Mouse (Mus musculus): ENCODE measurements at regions not wholly inside any gene's neighbourhood (a gene's known extent, or its start where the extent isn't known, plus 50 kb on each side); places are given as distances from the start of the nearest gene placed in this dataset.
A peak's percentile ranks its signal among the peaks of the same experiment; 100 is the strongest.

DNA sequence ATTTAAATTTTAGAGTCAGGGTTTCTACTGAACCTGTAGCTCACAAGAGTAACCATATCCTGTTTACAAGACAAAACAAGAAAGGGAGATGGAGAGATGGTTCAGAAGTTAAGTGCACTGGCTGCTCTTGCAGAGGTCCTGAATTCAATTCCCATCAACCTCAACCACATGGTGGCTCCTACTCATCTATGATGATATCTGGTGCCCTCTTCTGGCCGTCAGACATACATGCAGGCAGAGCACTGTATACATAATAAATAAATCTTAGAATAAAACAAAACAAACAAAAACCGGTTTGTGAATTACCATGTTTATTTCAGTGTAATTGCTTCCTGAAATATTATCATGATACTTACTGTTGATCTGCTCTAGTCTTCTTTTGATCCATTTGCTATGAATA, 845.4 kb downstream of the Pcdh18 start:
- DNase-seq (ENCODE audit: low read depth, low spot score) = peak; percentile 43

DNA sequence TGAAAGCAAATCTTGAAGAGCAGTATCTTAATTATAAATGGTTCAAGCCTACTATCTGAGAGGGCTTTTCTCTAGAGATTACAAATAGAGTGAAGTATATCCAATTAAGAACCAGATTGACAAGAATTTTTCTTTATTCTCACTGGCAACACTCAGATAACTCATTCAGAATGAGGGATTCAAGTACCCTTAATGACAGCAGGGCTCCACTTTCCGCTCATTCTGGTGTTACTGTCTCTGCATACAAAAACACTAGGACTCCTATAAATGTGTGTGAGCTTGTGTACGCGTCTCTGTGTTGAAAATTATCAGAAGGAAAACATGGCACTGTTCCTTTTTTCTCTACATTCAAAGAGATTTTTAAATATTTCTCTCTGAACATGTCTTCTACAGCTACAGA, 866.7 kb downstream of the Pcdh18 start:
- DNase-seq (ENCODE audit: low read depth, low spot score) = no peak

DNA sequence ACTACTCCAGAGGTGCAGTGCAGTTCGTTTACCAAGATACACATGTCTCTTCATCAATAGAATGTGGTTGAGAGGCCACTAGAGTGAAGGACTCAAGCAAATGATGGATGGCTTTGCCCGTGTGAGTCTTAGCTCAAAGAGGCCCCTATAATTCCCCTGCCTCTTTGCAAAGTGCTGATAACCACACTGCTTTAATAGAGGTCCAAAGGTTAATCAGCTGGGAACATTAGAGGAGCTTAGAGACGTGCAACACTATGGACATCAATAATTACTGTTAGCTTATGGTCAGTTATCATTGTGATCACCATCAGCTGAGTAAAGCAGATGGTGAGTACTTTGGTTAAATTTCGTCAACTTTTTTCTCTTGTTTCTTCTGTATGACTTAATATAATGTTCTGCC, 869.2 kb downstream of the Pcdh18 start:
- no peak for DNase-seq (ENCODE audit: low read depth, low spot score)

DNA sequence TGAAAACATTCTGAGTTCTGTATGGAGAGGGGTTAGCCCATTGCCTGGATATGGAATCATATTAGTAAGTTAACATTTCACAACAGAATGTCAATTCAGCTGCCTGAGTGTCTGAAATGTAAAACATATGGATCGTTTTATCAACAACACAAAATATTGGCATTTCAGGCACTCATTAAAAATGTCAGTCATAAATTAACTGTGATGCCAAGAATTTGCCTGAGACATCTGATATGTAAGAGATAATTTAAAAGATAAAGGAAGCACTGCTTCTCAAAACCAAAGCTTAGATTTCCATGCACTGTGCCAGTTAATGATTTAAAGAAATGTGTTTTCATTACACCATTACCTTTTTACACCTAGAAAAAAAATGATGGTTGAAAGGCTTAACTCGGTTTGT, 887.6 kb downstream of the Pcdh18 start:
- DNase-seq (ENCODE audit: low read depth, low spot score) = no peak

DNA sequence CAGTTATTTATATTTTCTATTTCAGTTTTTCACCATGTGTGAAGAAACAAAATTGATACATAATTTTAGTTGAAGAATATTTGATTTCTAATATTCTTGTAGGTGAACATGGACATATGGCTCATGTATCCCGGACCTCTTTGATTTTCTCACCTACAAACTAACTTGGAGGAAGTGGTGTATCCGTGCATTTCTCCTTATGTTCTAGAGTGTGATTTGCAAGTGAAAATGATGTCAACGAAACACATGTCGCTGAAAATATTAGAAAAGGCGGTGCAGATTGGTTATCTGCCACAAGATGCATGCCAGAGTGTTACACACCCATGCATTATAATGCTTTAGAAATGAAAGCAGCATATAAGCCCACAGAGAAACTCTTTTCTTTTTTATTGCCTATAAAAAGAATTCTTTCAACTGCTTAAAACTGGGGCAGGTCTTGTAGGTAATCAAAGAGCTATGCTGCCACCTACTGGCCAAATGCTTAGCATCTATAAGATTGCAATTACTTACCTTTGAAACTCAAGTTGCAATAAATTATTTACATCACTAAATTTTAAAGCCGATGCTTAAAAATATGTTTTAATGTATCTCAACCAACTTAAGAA, 911.0 kb downstream of the Pcdh18 start:
- peak; percentile 73 for DNase-seq (ENCODE audit: low read depth, low spot score)

DNA sequence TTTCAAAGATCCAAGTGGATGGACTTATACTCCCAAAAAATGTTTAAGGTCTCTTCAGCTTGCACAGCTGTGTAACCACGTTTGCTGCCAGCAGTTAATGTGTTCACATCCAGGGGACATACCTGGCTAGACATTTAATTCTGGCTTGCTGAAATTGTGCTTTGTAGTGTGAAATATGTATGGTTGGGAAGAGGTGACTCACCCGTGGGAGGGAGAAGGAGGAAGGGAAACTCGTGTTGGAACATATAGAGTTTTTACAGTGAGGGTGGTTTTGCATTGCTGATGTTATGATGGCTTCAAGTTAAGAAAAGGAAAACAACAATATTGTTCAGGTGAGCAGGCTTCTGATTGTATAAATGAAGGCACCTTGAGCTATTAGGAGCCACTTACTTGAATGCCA, 916.4 kb downstream of the Pcdh18 start:
- DNase-seq (ENCODE audit: low read depth, low spot score) = no peak

DNA sequence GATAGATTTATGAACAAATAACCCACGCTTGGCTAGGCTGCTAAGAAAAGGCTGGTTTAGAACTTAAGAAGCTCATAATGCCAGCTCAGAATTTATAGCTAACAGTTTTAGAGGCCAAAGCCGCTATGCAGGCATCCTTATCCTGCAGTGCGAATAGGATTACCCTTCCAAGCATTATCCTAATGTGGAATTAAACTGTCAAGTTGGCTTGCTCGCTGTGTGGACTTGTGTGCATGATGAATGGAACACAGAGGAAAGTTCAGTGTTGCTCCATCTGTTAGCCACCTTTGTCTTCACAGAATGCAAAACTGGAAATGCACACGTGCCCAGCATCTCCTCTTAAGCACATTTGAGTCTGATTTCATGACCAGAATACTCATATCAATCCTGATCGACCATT, 933.8 kb downstream of the Pcdh18 start:
- DNase-seq (ENCODE audit: low read depth, low spot score) = no peak

DNA sequence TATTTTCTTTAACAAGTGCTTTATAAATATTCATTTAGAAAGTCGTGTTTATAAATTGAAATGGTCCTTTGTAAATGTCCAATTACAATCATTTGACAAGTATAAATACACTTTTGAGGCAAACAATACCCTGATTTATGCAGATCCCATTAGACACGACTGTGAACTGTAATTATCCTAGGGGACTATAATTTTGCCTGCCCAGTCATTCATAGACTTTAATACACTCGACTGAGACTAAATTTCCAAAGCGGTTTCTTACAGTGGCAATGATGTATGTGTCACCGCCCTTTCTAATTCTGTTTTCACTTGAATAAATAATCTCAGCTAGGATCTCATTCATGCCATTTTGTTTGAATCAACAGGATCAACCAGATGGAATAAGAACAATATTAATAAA, 952.7 kb downstream of the Pcdh18 start:
- DNase-seq (ENCODE audit: low read depth, low spot score) = no peak

DNA sequence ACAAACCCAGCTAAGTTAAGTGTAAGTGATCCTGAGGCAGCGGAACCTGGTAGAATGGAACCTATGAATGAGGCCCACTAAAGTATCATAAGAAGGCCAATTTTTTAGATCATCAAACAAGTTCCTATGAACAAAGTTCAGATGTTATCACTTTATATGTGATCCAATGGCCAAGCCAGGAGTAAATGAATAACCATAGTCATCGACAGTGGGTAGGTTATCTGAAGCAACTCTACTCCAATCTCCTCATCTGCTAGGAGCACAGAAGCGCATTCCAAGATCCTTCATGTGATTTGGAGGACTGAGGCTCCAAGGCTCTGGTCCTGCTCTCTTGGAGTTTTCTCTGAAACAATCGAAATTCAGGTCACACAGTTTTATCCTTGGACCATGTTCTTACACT, 985.4 kb downstream of the Pcdh18 start:
- DNase-seq (ENCODE audit: low read depth, low spot score) = no peak

Measured in ZHBTc4 (cell line).